Mouse (Mus musculus): ENCODE data around the gene Rab36.

DNA sequence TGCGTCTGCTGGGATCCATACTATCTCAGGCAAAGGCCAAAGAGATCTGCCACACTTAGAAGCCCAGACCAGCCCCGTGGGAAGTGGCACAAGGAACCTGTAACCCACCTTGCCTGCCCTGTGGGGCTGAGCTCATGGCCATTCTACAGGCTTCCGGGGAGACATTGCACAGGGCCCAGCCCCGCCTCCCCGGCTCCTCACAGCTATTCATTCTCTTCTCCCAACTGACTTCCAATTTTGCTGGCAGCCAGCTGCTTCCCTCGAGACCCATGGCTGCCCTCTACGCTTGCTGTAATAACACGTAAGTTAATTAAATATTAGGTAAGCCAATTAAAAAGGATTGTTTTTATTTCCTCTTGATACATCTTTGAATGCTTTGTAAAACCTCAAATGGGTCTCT lies 10.4 kb upstream of the Rab36 start:
- TF ChIP-seq POLR2A (IDR thresholded peaks at IDR 0.05; ENCODE audit: borderline replicate concordance, low read depth, low read length) (no peak), CTCF (IDR thresholded peaks at IDR 0.05; ENCODE audit: low read depth, low read length) (no peak)

Measured in bone marrow macrophage, adult 2 months (primary cell).